Mouse (Mus musculus) neural tube, embryonic 11.5 days (tissue): ENCODE results near the gene Trp73. TPM values are rescaled to one million over a fixed set of nuclear protein-coding genes. Genes with fewer than 3 reads are reported as not detected.
A peak's percentile ranks its signal among the peaks of the same experiment; 100 is the strongest.

Source experiments
- ATAC-seq: fragments of 200-750 bp; cut with Nextera tagmentation; 2 replicates; pipeline ENCODE4 v1.8.0; 2017; ENCODE audit warnings: moderate number of reproducible peaks, mild to moderate bottlenecking, moderate TSS enrichment, moderate library complexity; ENCODE audit not compliant: insufficient read depth, low FRiP score, low TSS enrichment
- DNase-seq: peaks from one replicate; pipeline ENCODE4 v3.0.0-alpha.2; 2015; ENCODE audit warnings: low spot score
- H3K27ac ChIP-seq: fragments of 300-500 bp; sonication (generic); 2 replicates; pipeline ENCODE4 v1.5.1; 2014; ENCODE audit warnings: low read depth, mild to moderate bottlenecking, low read length
- H3K27me3 ChIP-seq: fragments of 300-500 bp; sonication (generic); 2 replicates; pipeline ENCODE4 v1.6.1; 2014; ENCODE audit warnings: mild to moderate bottlenecking, low read length, mixed read lengths; ENCODE audit not compliant: control insufficient read depth, insufficient read depth
- H3K36me3 ChIP-seq: fragments of 300-500 bp; sonication (generic); 2 replicates; pipeline ENCODE4 v1.6.1; 2014; ENCODE audit warnings: mild to moderate bottlenecking, low read length, moderate library complexity, mixed read lengths; ENCODE audit not compliant: control insufficient read depth, insufficient read depth
- H3K4me1 ChIP-seq: fragments of 300-500 bp; sonication (generic); 2 replicates; pipeline ENCODE4 v1.6.1; 2014; ENCODE audit warnings: low read length, mixed read lengths; ENCODE audit not compliant: control insufficient read depth, insufficient read depth
- H3K4me2 ChIP-seq: fragments of 300-500 bp; sonication (generic); 2 replicates; pipeline ENCODE4 v1.6.1; 2014; ENCODE audit warnings: low read depth, mild to moderate bottlenecking, moderate library complexity
- H3K4me3 ChIP-seq: fragments of 300-500 bp; sonication (generic); 2 replicates; pipeline ENCODE4 v1.5.1; 2014; ENCODE audit warnings: low read depth, low read length
- H3K9ac ChIP-seq: fragments of 300-500 bp; sonication (generic); 2 replicates; pipeline ENCODE4 v1.6.1; 2014; ENCODE audit warnings: mild to moderate bottlenecking, low read length
- H3K9me3 ChIP-seq: fragments of 300-500 bp; sonication (generic); 2 replicates; pipeline ENCODE4 v1.6.1; 2016; ENCODE audit warnings: low read length; ENCODE audit not compliant: control insufficient read depth
- WGBS: fragments of 180-500 bp; shearing (Covaris S2); extraction: QIAGEN DNeasy Blood & Tissue Kit; methylation state at CpG from one replicate; pipeline ENCODE4 v1.1.7; 2014; 5-methylcytosine and 5-hydroxymethylcytosine counted together
- polyA plus RNA-seq: library from polyadenylated mRNA; unstranded; fragments of >200 nt; fragmentation: Nextera tagmentation; extraction: Ambion mirVana; gene quantifications from 2 replicates; pipeline ENCODE4 v1.2.1, GENCODE M21; 2014

The Trp73 gene
- polyA plus RNA-seq, 1 experiment from 2014 or later = 0.31 TPM

- no peaks in the 10 kb centered on the region for H3K36me3 ChIP-seq
- no peak for DNase-seq
- no peak overlapping the region for H3K4me2 ChIP-seq
- no peaks in the 10 kb centered on the region for H3K9me3 ChIP-seq
- H3K27ac ChIP-seq = no peak overlapping the region
- ATAC-seq = no peak
- no peaks in the 10 kb centered on the region for H3K4me1 ChIP-seq
- no peak overlapping the region for H3K9ac ChIP-seq
- WGBS = 65% methylated on average over 4 of the region's 4 CpGs
- no peaks in the 10 kb centered on the region for H3K27me3 ChIP-seq
- H3K4me3 ChIP-seq = no peak overlapping the region
Observed at GRCm38 (mm10) chr4:154053065-154053464, 86.9 kb downstream of the Trp73 start.

- DNase-seq = no peak
- no peaks in the 10 kb centered on the region for H3K9me3 ChIP-seq
- H3K4me1 ChIP-seq = no peaks in the 10 kb centered on the region
- H3K4me3 ChIP-seq = no peak overlapping the region
- H3K27ac ChIP-seq = no peak overlapping the region
- no peak overlapping the region for H3K9ac ChIP-seq
- WGBS = 85% methylated on average over 3 of the region's 3 CpGs
- no peaks in the 10 kb centered on the region for H3K27me3 ChIP-seq
- H3K4me2 ChIP-seq = no peak overlapping the region
- no peak for ATAC-seq
- no peaks in the 10 kb centered on the region for H3K36me3 ChIP-seq
Observed at GRCm38 (mm10) chr4:154051401-154051800, 88.6 kb downstream of the Trp73 start.

DNA sequence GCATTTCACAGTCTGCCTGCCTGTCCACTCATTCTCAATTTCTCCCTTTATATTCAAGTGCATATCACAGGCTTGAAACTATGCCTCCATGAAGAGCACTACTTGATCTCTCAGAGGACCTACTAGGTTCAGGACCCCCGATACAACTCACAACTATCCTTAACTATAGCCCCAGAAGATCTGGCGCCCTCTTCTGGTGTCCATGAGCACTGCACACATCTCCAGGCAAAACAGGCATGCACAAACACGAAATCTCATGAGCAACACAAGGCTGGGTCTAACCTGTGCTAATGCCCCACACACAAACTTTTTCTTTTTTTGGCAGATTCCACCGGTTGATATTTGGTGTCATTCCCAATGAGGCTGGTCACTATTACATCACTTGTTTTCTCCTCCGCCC, 94.2 kb downstream of the Trp73 start:
- Histone ChIP-seq H3K9me3 (no peaks in the 10 kb centered on the region), H3K4me1 (no peaks in the 10 kb centered on the region), H3K4me3 (no peak overlapping the region), H3K27me3 (no peaks in the 10 kb centered on the region), H3K9ac (no peak overlapping the region), H3K27ac (no peak overlapping the region), H3K4me2 (no peak overlapping the region), H3K36me3 (no peaks in the 10 kb centered on the region)
- ATAC-seq = no peak
- no peak for DNase-seq
- 70% methylated on average over 5 of the region's 5 CpGs for WGBS

DNA sequence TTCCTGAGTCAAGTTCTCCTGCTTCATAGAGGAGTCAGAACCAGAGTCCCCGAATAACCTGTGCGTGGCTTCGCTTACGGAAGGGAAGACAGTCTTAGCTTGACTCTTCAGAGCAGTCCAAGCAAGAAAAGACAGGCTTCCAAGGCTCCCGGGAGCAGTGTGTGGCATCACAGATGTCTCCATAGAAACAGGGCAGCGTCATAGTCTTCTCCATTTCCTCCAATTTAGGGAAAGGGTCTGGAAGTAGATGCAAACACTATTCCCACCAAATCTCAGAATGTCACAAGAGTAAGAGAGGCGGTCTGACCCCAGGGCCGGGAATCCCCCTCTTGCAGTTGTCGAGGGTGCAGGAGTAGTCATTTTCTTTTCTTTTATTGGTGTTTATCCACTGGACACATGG, 97.4 kb downstream of the Trp73 start, which contains the start of gene Ccdc27:
Ccdc27 (minus strand) TSS at position 101 of the 400 bp plus-strand sequence.
- Histone ChIP-seq H3K4me1 (no peaks in the 10 kb centered on the region), H3K9me3 (no peaks in the 10 kb centered on the region), H3K4me3 (no peak within 1 kb of the TSS), H3K27ac (no peak within 1 kb of the TSS), H3K4me2 (no peak within 1 kb of the TSS), H3K9ac (no peak within 1 kb of the TSS), H3K27me3 (no peaks in the 10 kb centered on the region), H3K36me3 (no peaks in the 10 kb centered on the region)
- WGBS = 85% methylated on average over 9 of the region's 9 CpGs
- ATAC-seq (no peak), DNase-seq (no peak)

DNA sequence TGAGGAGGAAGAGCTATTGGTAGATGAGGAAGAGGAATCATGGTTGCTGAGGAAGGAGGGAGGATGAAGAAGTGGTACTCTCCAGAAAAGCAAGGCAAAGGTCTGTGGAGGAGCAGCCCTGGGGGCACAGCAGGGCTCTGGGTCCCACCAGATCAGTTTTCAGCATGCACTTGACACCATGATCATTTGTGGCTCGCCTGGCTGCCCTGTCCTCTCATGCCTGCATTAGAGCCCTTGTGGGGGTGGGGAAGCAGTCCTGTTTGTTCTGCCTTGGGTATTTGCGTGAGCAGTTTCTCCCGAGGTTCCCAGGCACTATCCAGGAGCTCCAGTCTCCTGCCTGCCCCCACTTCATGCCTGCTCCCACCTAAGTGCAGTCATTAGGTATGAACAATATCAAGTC, 102.9 kb downstream of the Trp73 start:
- WGBS = 42% methylated on average over 3 of the region's 3 CpGs
- no peak for DNase-seq
- Histone ChIP-seq H3K36me3 (no peaks in the 10 kb centered on the region), H3K4me3 (no peak overlapping the region), H3K4me1 (no peaks in the 10 kb centered on the region), H3K9ac (no peak overlapping the region), H3K27ac (no peak overlapping the region), H3K4me2 (no peak overlapping the region), H3K9me3 (no peaks in the 10 kb centered on the region), H3K27me3 (no peaks in the 10 kb centered on the region)
- no peak for ATAC-seq

GRCm38 (mm10) chr4:154028646-154029045, 111.4 kb downstream of the Trp73 start:
- Histone ChIP-seq H3K27me3 (0 out of 2 replicates have a peak, but pooled peaks cover 7% of the 10 kb centered on the region), H3K9me3 (no peaks in the 10 kb centered on the region), H3K4me1 (peaks cover 8% of the 10 kb centered on the region; the same call in 1 of the 2 replicates), H3K4me2 (no peak overlapping the region), H3K4me3 (no peak overlapping the region), H3K27ac (no peak overlapping the region), H3K9ac (no peak overlapping the region), H3K36me3 (no peaks in the 10 kb centered on the region)
- DNase-seq (no peak), ATAC-seq (no peak)

GRCm38 (mm10) chr4:154028066-154028465, 111.9 kb downstream of the Trp73 start:
- no peaks in the 10 kb centered on the region for H3K36me3 ChIP-seq
- H3K4me1 ChIP-seq = peaks cover 8% of the 10 kb centered on the region; the same call in 1 of the 2 replicates
- 89% methylated on average over 7 of the region's 7 CpGs for whole genome bisulfite sequencing
- H3K9ac ChIP-seq = no peak overlapping the region
- H3K4me2 ChIP-seq = no peak overlapping the region
- no peak for ATAC-seq
- 0 out of 2 replicates have a peak, but pooled peaks cover 7% of the 10 kb centered on the region for H3K27me3 ChIP-seq
- H3K4me3 ChIP-seq = no peak overlapping the region
- no peak overlapping the region for H3K27ac ChIP-seq
- DNase-seq = no peak
- no peaks in the 10 kb centered on the region for H3K9me3 ChIP-seq

DNA sequence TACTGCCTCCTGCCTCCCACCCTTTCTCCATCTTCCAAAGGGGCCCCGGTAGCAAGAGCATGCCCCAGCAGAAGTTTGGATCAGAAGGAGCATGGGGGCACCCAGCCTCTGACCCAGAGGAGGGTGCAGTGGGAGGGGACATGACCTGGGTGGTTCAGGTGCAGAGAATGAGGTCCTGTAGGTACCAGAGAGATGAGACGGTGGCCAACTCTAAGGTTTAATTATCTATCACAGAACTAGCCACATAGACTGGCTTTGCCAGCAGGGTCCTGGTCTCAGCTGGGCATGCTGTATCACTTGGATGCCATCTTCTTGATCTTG, 113.6 kb downstream of the Trp73 start:
- ATAC-seq = no peak
- WGBS = 31% methylated on average over 2 of the region's 2 CpGs
- H3K27ac ChIP-seq = no peak overlapping the region
- no peaks in the 10 kb centered on the region for H3K9me3 ChIP-seq
- H3K9ac ChIP-seq = no peak overlapping the region
- no peak for DNase-seq
- H3K4me1 ChIP-seq = peaks cover 8% of the 10 kb centered on the region; the same call in 1 of the 2 replicates
- peak overlapping the region; percentile 25; the same call in 1 of the 2 replicates for H3K4me3 ChIP-seq
- H3K27me3 ChIP-seq = 0 out of 2 replicates have a peak, but pooled peaks cover 7% of the 10 kb centered on the region
- H3K36me3 ChIP-seq = 0 out of 2 replicates have a peak, but pooled peaks cover 3% of the 10 kb centered on the region
- H3K4me2 ChIP-seq = peak overlapping the region; percentile 41

GRCm38 (mm10) chr4:154025641-154026440, 114.2 kb downstream of the Trp73 start, which contains the start of gene Smim1:
Gene Smim1 (minus strand): TSS chr4:154026230.
- DNase-seq = peak; percentile 68
- WGBS = 3% methylated on average over 29 of the region's 33 CpGs
- Histone ChIP-seq H3K36me3 (peaks cover 4% of the 10 kb centered on the region; the same call in 1 of the 2 replicates), H3K9ac (peak within 1 kb of the TSS; percentile 44), H3K4me3 (peak within 1 kb of the TSS; percentile 25), H3K27me3 (0 out of 2 replicates have a peak, but pooled peaks cover 7% of the 10 kb centered on the region), H3K4me2 (peak within 1 kb of the TSS; percentile 41), H3K4me1 (peaks cover 8% of the 10 kb centered on the region; the same call in 1 of the 2 replicates), H3K27ac (no peak within 1 kb of the TSS), H3K9me3 (no peaks in the 10 kb centered on the region)
- no peak; the same call in 1 of the 2 replicates for ATAC-seq
